In the genomic region with DNA sequence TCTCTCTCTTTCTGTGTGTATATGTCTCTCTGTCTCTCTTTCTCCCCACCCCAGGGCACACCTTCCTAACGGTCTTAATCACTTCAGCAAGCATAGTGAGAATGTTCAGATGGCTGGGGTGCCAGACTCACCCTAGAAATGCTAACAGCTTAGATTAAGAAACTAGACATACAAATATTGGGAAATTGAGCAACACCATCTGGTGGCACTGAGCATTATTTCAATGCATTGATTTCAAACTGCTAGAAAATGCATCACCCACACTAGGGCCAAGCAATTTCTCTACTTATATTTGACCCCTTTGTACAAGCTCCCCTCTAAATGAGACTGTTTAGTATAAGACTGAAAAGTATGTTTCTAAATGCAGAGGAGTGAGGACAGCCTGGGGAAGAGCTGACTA, we compare ENCODE assay signal across 31 mouse cellular contexts. TPM values are rescaled to one million over a fixed set of nuclear protein-coding genes. Genes with fewer than 3 reads are reported as not detected.
DNase-seq lines count a peak whose midpoint lies in the region; ATAC-seq and TF ChIP-seq lines count a peak whose summit lies in the region.
"Had no signal": no experiment of that assay in that cellular context is flagged by ENCODE, and none has a peak within 500 bp of the region (broad histone marks: within the 10 kb centered on the region; RNA-seq: fewer than 3 reads in every experiment).

No protein-coding gene starts in this region.

- no peaks in the 10 kb centered on the region for H3K9me3 ChIP-seq in forebrain, postnatal 0 days (ENCODE audit: low read length)
- no peaks in the 10 kb centered on the region for H3K9me3 ChIP-seq in forebrain, embryonic 16.5 days (ENCODE audit: control insufficient read depth, low read length)
- H3K9me3 ChIP-seq in kidney, postnatal 0 days (replicated peaks; ENCODE audit: low read length), result no peaks in the 10 kb centered on the region
- H3K9me3 ChIP-seq in midbrain, embryonic 15.5 days, result no peaks in the 10 kb centered on the region
- H3K9me3 ChIP-seq in midbrain, embryonic 13.5 days, result no peaks in the 10 kb centered on the region
- no peaks in the 10 kb centered on the region for H3K9me3 ChIP-seq in stomach, postnatal 0 days (ENCODE audit: control insufficient read depth, low read length)
- H3K9me3 ChIP-seq: forebrain, embryonic 13.5 days; heart, embryonic 13.5 days; hindbrain, embryonic 15.5 days; neural tube, embryonic 15.5 days had no signal

- peak; percentile 44 for TF ChIP-seq CTCF in forebrain, postnatal 0 days (IDR thresholded peaks at IDR 0.05; ENCODE audit: low read depth)
- TF ChIP-seq CTCF in kidney, postnatal 0 days (IDR thresholded peaks at IDR 0.05; ENCODE audit: low read depth), result 0 out of 2 replicates have a peak, but pooled peaks have one; percentile 3
- TF ChIP-seq CTCF in stomach, postnatal 0 days (IDR thresholded peaks at IDR 0.05; ENCODE audit: low read depth), result peak; percentile 22; the same call in 1 of the 2 replicates

- ATAC-seq in forebrain, postnatal 0 days, result 0 out of 2 replicates have a peak, but pooled peaks have one; percentile 17
- ATAC-seq in forebrain, embryonic 16.5 days, result no peak
- no peak for ATAC-seq in kidney, postnatal 0 days (replicated peaks; ENCODE audit: low FRiP score, low read depth)
- 0 out of 2 replicates have a peak, but pooled peaks have one; percentile 9 for ATAC-seq in midbrain, embryonic 15.5 days (replicated peaks)
- no peak for ATAC-seq in midbrain, embryonic 13.5 days
- ATAC-seq in stomach, postnatal 0 days (ENCODE audit: low FRiP score, low TSS enrichment), result no peak
- ATAC-seq: activated CD4-positive, CD25-positive, alpha-beta regulatory T cell, adult 4 months; forebrain, embryonic 13.5 days had no signal

- H3K27me3 ChIP-seq in forebrain, postnatal 0 days (ENCODE audit: insufficient read depth, low read length), result no peaks in the 10 kb centered on the region
- H3K27me3 ChIP-seq in forebrain, embryonic 16.5 days (replicated peaks; ENCODE audit: control insufficient read depth, insufficient read depth, low read length), result no peaks in the 10 kb centered on the region
- H3K27me3 ChIP-seq in kidney, postnatal 0 days (ENCODE audit: insufficient read depth, low read length), result no peaks in the 10 kb centered on the region
- no peaks in the 10 kb centered on the region for H3K27me3 ChIP-seq in midbrain, embryonic 15.5 days (replicated peaks)
- no peaks in the 10 kb centered on the region for H3K27me3 ChIP-seq in midbrain, embryonic 13.5 days
- H3K27me3 ChIP-seq in stomach, postnatal 0 days (ENCODE audit: control insufficient read depth, insufficient read depth, low read length), result no peaks in the 10 kb centered on the region
- H3K27me3 ChIP-seq: forebrain, embryonic 13.5 days; heart, embryonic 13.5 days; hindbrain, embryonic 15.5 days; neural tube, embryonic 15.5 days had no signal

- H3K4me2 ChIP-seq in forebrain, postnatal 0 days (ENCODE audit: low read depth), result no peak overlapping the region
- no peak overlapping the region for H3K4me2 ChIP-seq in forebrain, embryonic 16.5 days (ENCODE audit: low read length)
- no peak overlapping the region for H3K4me2 ChIP-seq in kidney, postnatal 0 days (ENCODE audit: low read length)
- no peak overlapping the region for H3K4me2 ChIP-seq in midbrain, embryonic 15.5 days
- H3K4me2 ChIP-seq in midbrain, embryonic 13.5 days (replicated peaks), result no peak overlapping the region
- no peak overlapping the region for H3K4me2 ChIP-seq in stomach, postnatal 0 days (replicated peaks; ENCODE audit: low read depth)
- H3K4me2 ChIP-seq: forebrain, embryonic 13.5 days; heart, embryonic 13.5 days; hindbrain, embryonic 15.5 days; neural tube, embryonic 15.5 days had no signal

- TF ChIP-seq EP300 in stomach, postnatal 0 days (optimal IDR thresholded peaks at IDR 0.05), result no peak

- no peak overlapping the region for H3K27ac ChIP-seq in forebrain, postnatal 0 days (ENCODE audit: low read depth, low read length)
- H3K27ac ChIP-seq in forebrain, embryonic 16.5 days (ENCODE audit: low read length), result no peak overlapping the region
- H3K27ac ChIP-seq in kidney, postnatal 0 days, result no peak overlapping the region
- no peak overlapping the region for H3K27ac ChIP-seq in midbrain, embryonic 15.5 days
- no peak overlapping the region for H3K27ac ChIP-seq in midbrain, embryonic 13.5 days
- no peak overlapping the region for H3K27ac ChIP-seq in stomach, postnatal 0 days (replicated peaks)
- H3K27ac ChIP-seq: forebrain, embryonic 13.5 days; heart, embryonic 13.5 days; hindbrain, embryonic 15.5 days; liver, embryonic 14.5 days; macrophage; neural tube, embryonic 15.5 days had no signal

- peak; percentile 35 for DNase-seq in forebrain, postnatal 0 days
- no peak for DNase-seq in kidney, postnatal 0 days (ENCODE audit: low spot score)
- DNase-seq in kidney, postnatal 14 days, result no peak
- DNase-seq in stomach, postnatal 0 days (ENCODE audit: low spot score), result no peak
- DNase-seq in urinary bladder, postnatal 4 days (ENCODE audit: low spot score in 2 of 2), result no peak
- DNase-seq: adrenal gland, adult 2 months; adrenal gland, postnatal 36 days; B cell, adult 2 months; cerebellum, postnatal 36 days; heart, postnatal 10 days; kidney, adult 8-10 months; kidney, postnatal 10 days; layer of hippocampus, postnatal 36 days; liver; lung, adult 2 months; lung, postnatal 10 days; retina, postnatal 1 day; right cerebral cortex, postnatal 14 days had no signal

- no peaks in the 10 kb centered on the region for H3K4me1 ChIP-seq in forebrain, postnatal 0 days (ENCODE audit: insufficient read depth)
- 0 out of 2 replicates have a peak, but pooled peaks cover 2% of the 10 kb centered on the region for H3K4me1 ChIP-seq in forebrain, embryonic 16.5 days (replicated peaks; ENCODE audit: control insufficient read depth, insufficient read depth, low read length)
- H3K4me1 ChIP-seq in kidney, postnatal 0 days (replicated peaks; ENCODE audit: insufficient read depth, low read length), result no peaks in the 10 kb centered on the region
- H3K4me1 ChIP-seq in midbrain, embryonic 15.5 days, result peaks cover 3% of the 10 kb centered on the region; the same call in 1 of the 2 replicates
- H3K4me1 ChIP-seq in midbrain, embryonic 13.5 days (replicated peaks), result no peaks in the 10 kb centered on the region
- H3K4me1 ChIP-seq in stomach, postnatal 0 days (replicated peaks; ENCODE audit: control insufficient read depth, insufficient read depth), result no peaks in the 10 kb centered on the region
- H3K4me1 ChIP-seq: heart, embryonic 13.5 days; hindbrain, embryonic 15.5 days; neural tube, embryonic 15.5 days had no signal

- H3K36me3 ChIP-seq in forebrain, postnatal 0 days (ENCODE audit: insufficient read depth), result no peaks in the 10 kb centered on the region
- no peaks in the 10 kb centered on the region for H3K36me3 ChIP-seq in forebrain, embryonic 16.5 days (ENCODE audit: control insufficient read depth, insufficient read depth)
- no peaks in the 10 kb centered on the region for H3K36me3 ChIP-seq in kidney, postnatal 0 days (ENCODE audit: insufficient read depth, low read length)
- H3K36me3 ChIP-seq in midbrain, embryonic 15.5 days (replicated peaks), result no peaks in the 10 kb centered on the region
- H3K36me3 ChIP-seq in midbrain, embryonic 13.5 days, result no peaks in the 10 kb centered on the region
- H3K36me3 ChIP-seq in stomach, postnatal 0 days (ENCODE audit: control insufficient read depth, insufficient read depth, low read length), result no peaks in the 10 kb centered on the region
- H3K36me3 ChIP-seq: heart, embryonic 13.5 days; hindbrain, embryonic 15.5 days; neural tube, embryonic 15.5 days had no signal

- H3K4me3 ChIP-seq in forebrain, postnatal 0 days (ENCODE audit: low read depth, low read length), result no peak overlapping the region
- no peak overlapping the region for H3K4me3 ChIP-seq in forebrain, embryonic 16.5 days (replicated peaks; ENCODE audit: low read length)
- no peak overlapping the region for H3K4me3 ChIP-seq in kidney, postnatal 0 days (replicated peaks; ENCODE audit: low read depth, low read length)
- H3K4me3 ChIP-seq in midbrain, embryonic 15.5 days, result no peak overlapping the region
- no peak overlapping the region for H3K4me3 ChIP-seq in midbrain, embryonic 13.5 days (replicated peaks)
- H3K4me3 ChIP-seq in stomach, postnatal 0 days (ENCODE audit: low read depth, low read length), result no peak overlapping the region
- H3K4me3 ChIP-seq: forebrain, embryonic 13.5 days; heart, embryonic 13.5 days; hindbrain, embryonic 15.5 days; neural tube, embryonic 15.5 days had no signal

- no peak overlapping the region for H3K9ac ChIP-seq in forebrain, postnatal 0 days
- H3K9ac ChIP-seq in forebrain, embryonic 16.5 days (replicated peaks; ENCODE audit: low read depth, low read length), result no peak overlapping the region
- H3K9ac ChIP-seq in kidney, postnatal 0 days (ENCODE audit: low read depth, low read length), result no peak overlapping the region
- H3K9ac ChIP-seq in midbrain, embryonic 15.5 days, result no peak overlapping the region
- no peak overlapping the region for H3K9ac ChIP-seq in midbrain, embryonic 13.5 days (replicated peaks)
- no peak overlapping the region for H3K9ac ChIP-seq in stomach, postnatal 0 days (ENCODE audit: low read length)
- H3K9ac ChIP-seq: forebrain, embryonic 13.5 days; heart, embryonic 13.5 days; hindbrain, embryonic 15.5 days; liver, embryonic 14.5 days; neural tube, embryonic 15.5 days had no signal

- 52% methylated on average over 1 of the region's 1 CpGs for WGBS in forebrain, postnatal 0 days
- 29% methylated on average over 1 of the region's 1 CpGs for WGBS in forebrain, embryonic 16.5 days
- WGBS in kidney, postnatal 0 days, result 77% methylated on average over 1 of the region's 1 CpGs
- WGBS in midbrain, embryonic 15.5 days, result 74% methylated on average over 1 of the region's 1 CpGs
- WGBS in midbrain, embryonic 13.5 days, result 67% methylated on average over 1 of the region's 1 CpGs
- WGBS in stomach, postnatal 0 days, result 36% methylated on average over 1 of the region's 1 CpGs

RNA-seq across cellular contexts. Expression of a gene that starts 48.3 kb away (rescaled TPM):
- total RNA-seq in forebrain, postnatal 0 days (2014; rRNA removed), result 0.85 and 1.1 TPM in 2 replicates
- 0.21 and 0.25 TPM in 2 replicates for polyA plus RNA-seq in forebrain, postnatal 0 days (2015; fragmentation: Nextera tagmentation; extraction: Ambion mirVana)
- 0.14 and 0.28 TPM in 2 replicates for polyA plus RNA-seq in forebrain, embryonic 16.5 days (2015; fragmentation: Nextera tagmentation; extraction: Ambion mirVana)
- polyA plus RNA-seq in kidney, postnatal 0 days (2015; fragmentation: Nextera tagmentation; extraction: Ambion mirVana), result 0.87 and 1.0 TPM in 2 replicates
- 0.15 and 0.18 TPM in 2 replicates for polyA plus RNA-seq in midbrain, embryonic 15.5 days (2015; fragmentation: Nextera tagmentation; extraction: Ambion mirVana)
- 0.08 and 0.18 TPM in 2 replicates for polyA plus RNA-seq in midbrain, embryonic 13.5 days (2015; fragmentation: Nextera tagmentation; extraction: Ambion mirVana)
- 2.1 and 2.3 TPM in 2 replicates for polyA plus RNA-seq in stomach, postnatal 0 days (2015; fragmentation: Nextera tagmentation; extraction: Ambion mirVana)
- total RNA-seq: ES-E14; gastrocnemius, adult 8-10 months; heart, postnatal 10 days; hematopoietic stem cell, adult 5-6 weeks had no signal
- polyA plus RNA-seq: activated CD4-positive, CD25-positive, alpha-beta regulatory T cell, adult 4 months; adrenal gland, adult 2 months; liver, embryonic 14.5 days; macrophage had no signal

Comparison
In these comparisons a context has a peak if more than half of its experiments do, and no peak if none do; other contexts are left out.
1. ATAC-seq: peak in forebrain, postnatal 0 days (single experiment) and midbrain, embryonic 15.5 days (single experiment); none in forebrain, embryonic 16.5 days (single experiment), kidney, postnatal 0 days (single experiment), midbrain, embryonic 13.5 days (single experiment) and stomach, postnatal 0 days (single experiment).
2. Peak in every context shown above with its lines, with median percentiles within 50 percentile points of each other: CTCF ChIP-seq.